Comparison of ENCODE assay signal across 8 mouse cellular contexts in genomic region chr3:90079133-90079762, GRCm38 (mm10). TPM values are rescaled to one million over a fixed set of nuclear protein-coding genes. Genes with fewer than 3 reads are reported as not detected.
DNase-seq lines count a peak whose midpoint lies in the region; ATAC-seq lines count a peak whose summit lies in the region.

No protein-coding gene starts in this region.

- peak overlapping the region; percentile 95 for H3K27ac ChIP-seq in hindbrain, embryonic 12.5 days

- no peaks in the 10 kb centered on the region for H3K9me3 ChIP-seq in hindbrain, embryonic 12.5 days (replicated peaks)

- peak; percentile 98 for DNase-seq in NIH3T3 (ENCODE audit: low read depth)
- peak; percentile 94 to 96 for DNase-seq in cerebellum, postnatal 10 days
- peak; percentile 90 for DNase-seq in frontal cortex, postnatal 10 days (ENCODE audit: low spot score in 2 of 2)
- DNase-seq in layer of hippocampus, postnatal 14 days (ENCODE audit: low spot score in 2 of 2), result peak; percentile 87 to 93
- DNase-seq in lung, postnatal 14 days, result peak; percentile 93
- peak; percentile 61 for DNase-seq in retina, adult 2 months (ENCODE audit: low read depth, low spot score)
- DNase-seq in thymus, postnatal 36 days, result peak; percentile 85 to 91

- peak; percentile 97 for ATAC-seq in hindbrain, embryonic 12.5 days (ENCODE audit: low FRiP score)

- under 1% methylated on average over 33 of the region's 33 CpGs for WGBS in hindbrain, embryonic 12.5 days

- peaks cover 46% of the 10 kb centered on the region for H3K4me1 ChIP-seq in hindbrain, embryonic 12.5 days

- no peaks in the 10 kb centered on the region for H3K27me3 ChIP-seq in hindbrain, embryonic 12.5 days

- H3K9ac ChIP-seq in hindbrain, embryonic 12.5 days, result peak overlapping the region; percentile 91

- H3K4me3 ChIP-seq in hindbrain, embryonic 12.5 days, result peak overlapping the region; percentile 88

- peak overlapping the region; percentile 89 for H3K4me2 ChIP-seq in hindbrain, embryonic 12.5 days (replicated peaks)

- H3K36me3 ChIP-seq in hindbrain, embryonic 12.5 days, result no peaks in the 10 kb centered on the region

RNA-seq across cellular contexts. Expression of gene Tpm3, which starts 6.8 kb away (rescaled TPM):
- polyA plus RNA-seq in hindbrain, embryonic 12.5 days (2016; fragmentation: Nextera tagmentation; extraction: Ambion mirVana), result 510 and 525 TPM in 2 replicates
- 100 to 1,000 TPM; 193 to 202 TPM for total RNA-seq in layer of hippocampus, postnatal 14 days (2021)

RNA-seq across cellular contexts. Expression of gene Nup210l, which starts 24.7 kb away (rescaled TPM):
- polyA plus RNA-seq in hindbrain, embryonic 12.5 days (2016; fragmentation: Nextera tagmentation; extraction: Ambion mirVana), result 0.51 and 0.75 TPM in 2 replicates
- total RNA-seq in layer of hippocampus, postnatal 14 days (2021), result under 1 TPM; 0.39 to 0.45 TPM

RNA-seq across cellular contexts. Expression of gene Ubap2l, which starts 26.8 kb away (rescaled TPM):
- polyA plus RNA-seq in hindbrain, embryonic 12.5 days (2016; fragmentation: Nextera tagmentation; extraction: Ambion mirVana), result 201 and 227 TPM in 2 replicates
- 100 to 1,000 TPM; 182 to 186 TPM for total RNA-seq in layer of hippocampus, postnatal 14 days (2021)

RNA-seq across cellular contexts. Expression of gene 4933434E20Rik, which starts 27.8 kb away (rescaled TPM):
- polyA plus RNA-seq in hindbrain, embryonic 12.5 days (2016; fragmentation: Nextera tagmentation; extraction: Ambion mirVana), result 187 and 198 TPM in 2 replicates
- total RNA-seq in layer of hippocampus, postnatal 14 days (2021), result 10 to 100 TPM; 81.6 to 84.9 TPM

Comparison
In these comparisons a context has a peak if more than half of its experiments do, and no peak if none do; other contexts are left out.
1. Peak in every context shown above with its lines: DNase-seq, ATAC-seq, H3K4me3 ChIP-seq and H3K27ac ChIP-seq.